Mouse (Mus musculus): Measurements from ENCODE around the gene Memo1.
"Not testable (repeated sequence)": the region's sequence is repeated elsewhere in the genome, so short reads cannot be mapped to it uniquely, and the experiment has no call there.

Memo1 gene

GRCm38 (mm10) chr17:74295026-74295970 is at the start of gene Memo1:
TSS of gene Memo1 (minus strand) at chr17:74295521.
- in situ Hi-C loops (cut with MboI, MseI), result loop anchor here (25.0 kb wide), 1 partner anchor 1267 kb away; the partner anchor contains the start of gene Fam98a

- in situ Hi-C loops (cut with MboI, MseI), result no loop called here
These were observed 45.8 kb upstream of the Memo1 start for GRCm38 (mm10) chr17:74341151-74341550.

GRCm38 (mm10) chr17:74338937-74339804 is 43.9 kb upstream of the Memo1 start, which contains the start of gene Spast:
TSS of gene Spast (plus strand) at chr17:74338987.
- in situ Hi-C loops (cut with MboI, MseI), result no loop called here

- in situ Hi-C loops (cut with MboI, MseI), result no loop called here
These were observed 43.1 kb upstream of the Memo1 start for GRCm38 (mm10) chr17:74338225-74338931.

GRCm38 (mm10) chr17:74331049-74331676 is 35.8 kb upstream of the Memo1 start:
- in situ Hi-C loops (cut with MboI, MseI), result loop anchor here (5.0 kb wide), 1 partner anchor 76 kb away; no protein-coding TSS in a partner anchor

DNA sequence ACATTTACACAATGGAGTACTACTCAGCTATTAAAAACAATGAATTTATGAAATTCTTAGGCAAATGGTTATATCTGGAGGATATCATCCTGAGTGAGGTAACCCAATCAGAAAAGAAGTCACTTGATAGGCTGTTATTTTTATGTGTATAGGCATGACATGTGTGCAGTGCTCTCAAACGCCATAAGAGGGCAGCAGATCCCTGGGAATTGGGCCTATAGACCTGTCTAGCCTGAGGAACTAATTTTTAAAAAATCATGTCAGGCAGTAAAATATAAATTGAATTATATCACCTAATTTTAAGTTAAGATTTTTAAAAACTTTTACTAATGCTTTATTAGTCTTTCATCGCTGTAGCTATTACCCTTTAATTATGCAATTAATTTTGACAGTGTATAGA is 32.8 kb upstream of the Memo1 start:
- in situ Hi-C loops (cut with MboI, MseI), result not testable (repeated sequence)

DNA sequence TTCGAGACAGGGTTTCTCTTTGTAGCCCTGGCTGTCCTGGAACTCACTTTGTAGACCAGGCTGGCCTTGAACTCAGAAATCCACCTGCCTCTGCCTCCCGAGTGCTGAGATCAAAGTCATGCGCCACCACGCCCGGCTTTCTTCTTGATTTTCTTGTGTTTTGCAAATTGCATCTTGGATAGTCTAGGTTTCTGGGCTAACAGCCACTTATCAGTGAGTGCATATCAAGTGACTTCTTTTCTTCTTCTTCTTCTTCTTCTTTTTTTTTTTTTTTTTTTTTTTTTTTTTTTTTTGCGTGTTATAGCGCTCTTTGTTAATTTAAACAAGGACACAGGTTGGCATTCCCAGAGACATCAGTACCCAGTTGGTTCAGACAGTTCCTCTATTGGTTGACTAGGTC is 31.9 kb upstream of the Memo1 start:
- in situ Hi-C loops (cut with MboI, MseI), result not testable (repeated sequence)

GRCm38 (mm10) chr17:74323844-74324243 is 28.5 kb upstream of the Memo1 start, which contains the start of gene Dpy30:
TSS of gene Dpy30 (minus strand) at chr17:74323944.
- in situ Hi-C loops (cut with MboI, MseI), result no loop called here

DNA sequence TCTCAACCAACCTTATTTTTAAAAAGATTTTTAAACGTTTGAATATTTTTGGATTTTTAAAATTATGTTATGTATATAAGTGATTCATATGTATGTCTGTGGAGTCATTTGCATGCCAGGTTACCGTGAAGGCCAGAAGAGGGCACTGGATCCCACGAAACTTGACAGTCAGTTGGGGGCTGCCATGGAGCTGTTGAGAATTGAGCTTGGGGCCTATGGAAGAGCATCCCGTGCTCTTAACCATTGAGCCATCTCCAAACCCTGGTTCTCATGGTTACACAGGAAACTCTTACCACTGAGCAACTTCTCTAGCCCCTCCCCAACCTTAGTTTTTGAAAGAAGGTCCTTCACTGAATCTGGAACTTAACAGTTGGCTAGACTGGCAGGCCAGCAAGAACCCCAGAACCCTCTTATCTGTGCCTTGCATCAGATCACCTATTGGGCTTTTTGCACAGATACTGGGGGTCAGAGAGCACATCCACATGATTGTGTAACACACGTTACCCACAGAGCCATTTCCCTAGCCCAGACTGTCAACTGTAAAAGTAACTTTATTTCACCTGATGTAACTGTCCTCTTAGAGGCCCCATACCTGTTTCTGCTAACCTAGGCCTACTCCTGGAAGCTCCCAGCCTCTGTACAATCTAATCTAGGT is 27.2 kb upstream of the Memo1 start:
- in situ Hi-C loops (cut with MboI, MseI), result no loop called here

DNA sequence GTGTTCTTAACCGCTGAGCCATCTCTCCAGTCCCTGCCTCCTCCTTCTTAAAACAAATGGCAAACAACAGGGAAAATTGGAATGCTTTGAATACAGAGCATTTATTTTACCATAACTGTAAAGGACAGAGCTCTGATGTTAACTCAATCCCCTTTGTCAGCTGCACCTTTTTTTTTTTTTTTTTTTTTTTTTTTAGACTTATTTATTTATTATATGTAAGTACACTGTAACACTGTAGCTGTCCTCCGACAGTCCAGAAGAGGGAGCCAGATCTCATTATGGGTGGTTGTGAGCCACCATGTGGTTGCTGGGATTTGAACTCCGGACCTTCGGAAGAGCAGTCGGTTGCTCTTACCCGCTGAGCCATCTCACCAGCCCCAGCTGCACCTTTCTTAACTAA is 23.4 kb upstream of the Memo1 start:
- in situ Hi-C loops (cut with MboI, MseI), result no loop called here

GRCm38 (mm10) chr17:74316309-74316863 is 21.1 kb upstream of the Memo1 start:
- in situ Hi-C loops (cut with MboI, MseI), result no loop called here

DNA sequence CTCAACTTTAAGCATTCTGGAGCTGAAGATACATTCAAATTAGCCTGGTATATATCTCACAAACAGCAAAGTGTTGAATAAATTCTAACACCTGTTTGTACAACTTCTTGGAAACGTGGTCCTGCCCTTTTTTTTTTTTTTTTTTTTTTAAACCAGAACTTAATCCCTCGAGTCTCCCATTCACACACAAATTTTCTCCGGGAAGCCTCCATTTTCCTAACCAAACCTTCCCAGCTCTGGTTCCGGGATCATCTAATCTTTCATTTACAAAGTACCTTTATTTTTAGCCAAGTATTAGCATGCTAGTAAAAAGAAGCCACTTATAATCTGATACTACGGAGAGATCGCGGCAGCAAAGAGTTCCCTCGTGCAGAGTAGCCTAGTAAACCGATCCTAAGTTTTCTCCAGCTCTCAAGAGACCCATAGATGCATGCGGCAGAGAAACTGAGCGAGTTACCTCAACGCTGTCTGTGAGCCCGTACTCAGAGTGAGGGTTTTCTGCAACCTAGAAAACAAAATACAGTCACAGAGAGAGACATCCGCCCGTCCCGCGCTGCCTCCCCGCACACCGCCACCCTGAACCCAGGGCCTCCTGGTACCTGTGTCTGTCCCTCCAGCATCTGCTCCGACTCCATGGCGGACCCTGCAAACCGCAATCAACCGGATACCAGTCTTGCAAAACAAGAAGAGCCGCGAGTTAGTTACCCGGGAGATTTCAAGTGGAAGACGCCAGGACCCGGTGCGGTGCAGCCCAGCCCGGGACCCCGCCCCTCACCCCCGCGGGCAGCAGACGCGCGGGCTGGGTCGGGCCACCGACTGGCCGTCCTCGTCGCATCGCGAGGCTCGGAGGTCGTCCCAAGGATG is 20.4 kb upstream of the Memo1 start:
- in situ Hi-C loops (cut with MboI, MseI), result no loop called here

DNA sequence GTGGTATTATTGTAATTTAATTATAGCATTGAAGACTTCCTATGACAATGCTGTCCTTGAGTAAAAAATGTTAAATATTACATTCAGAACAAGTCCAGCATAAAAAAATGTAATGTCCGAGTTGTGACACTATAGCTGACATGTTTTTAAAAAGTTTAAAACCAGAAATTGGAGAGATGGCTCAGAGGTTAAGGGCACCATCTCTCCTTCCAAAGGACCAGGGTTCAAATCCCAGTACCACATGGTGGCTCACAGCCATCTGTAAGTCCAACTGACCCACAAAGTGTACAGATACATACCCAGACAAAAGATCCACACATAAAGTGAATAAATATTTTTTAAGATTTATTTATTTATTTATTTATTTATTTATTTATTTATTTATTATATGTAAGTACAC is 10.7 kb upstream of the Memo1 start:
- in situ Hi-C loops (cut with MboI, MseI), result no loop called here

DNA sequence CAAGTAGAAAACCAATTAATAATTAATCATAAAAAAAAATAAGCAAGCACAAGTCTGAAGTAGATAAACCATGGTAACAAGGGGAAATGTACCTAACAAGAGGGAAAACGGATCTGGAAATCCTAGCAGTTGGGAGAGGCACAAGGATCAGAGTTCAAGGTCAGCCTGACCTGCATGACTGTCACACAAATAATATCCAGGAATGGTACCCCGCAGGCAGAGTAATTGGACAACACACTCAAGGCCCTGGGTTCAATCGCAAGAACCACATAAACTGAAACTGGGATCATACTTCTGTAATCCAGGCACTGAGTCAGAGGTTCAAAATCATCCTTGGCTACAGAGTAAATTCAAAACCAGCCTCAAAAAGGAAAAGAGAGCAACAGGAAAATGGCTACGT is 10.3 kb upstream of the Memo1 start:
- in situ Hi-C loops (cut with MboI, MseI), result no loop called here

- in situ Hi-C loops (cut with MboI, MseI), result no loop called here
These were observed 8.7 kb upstream of the Memo1 start for GRCm38 (mm10) chr17:74304060-74304459.

- in situ Hi-C loops (cut with MboI, MseI), result no loop called here
These were observed 4.8 kb upstream of the Memo1 start for GRCm38 (mm10) chr17:74300089-74300488.

DNA sequence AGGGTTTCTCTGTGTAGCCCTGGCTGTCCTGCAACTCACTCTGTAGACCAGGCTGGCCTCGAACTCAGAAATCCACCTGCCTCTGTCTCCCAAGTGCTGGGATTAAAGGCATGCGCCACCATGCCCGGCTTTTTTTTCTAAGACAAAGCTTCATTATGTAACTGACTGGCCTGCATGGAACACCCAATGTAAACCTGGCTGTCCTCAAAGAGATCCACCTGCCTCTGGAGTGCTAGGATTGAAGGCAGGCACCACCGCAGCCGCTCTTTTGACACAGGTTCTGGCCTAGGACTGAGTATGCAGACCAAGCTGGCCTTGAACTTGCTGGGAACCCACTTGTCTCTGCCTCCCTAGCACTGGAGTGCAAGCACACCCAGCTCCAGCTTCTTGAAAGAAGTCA is 1.7 kb upstream of the Memo1 start:
- in situ Hi-C loops (cut with MboI, MseI), result loop anchor here (25.0 kb wide), 1 partner anchor 1265 kb away; the partner anchor contains the start of gene Fam98a

DNA sequence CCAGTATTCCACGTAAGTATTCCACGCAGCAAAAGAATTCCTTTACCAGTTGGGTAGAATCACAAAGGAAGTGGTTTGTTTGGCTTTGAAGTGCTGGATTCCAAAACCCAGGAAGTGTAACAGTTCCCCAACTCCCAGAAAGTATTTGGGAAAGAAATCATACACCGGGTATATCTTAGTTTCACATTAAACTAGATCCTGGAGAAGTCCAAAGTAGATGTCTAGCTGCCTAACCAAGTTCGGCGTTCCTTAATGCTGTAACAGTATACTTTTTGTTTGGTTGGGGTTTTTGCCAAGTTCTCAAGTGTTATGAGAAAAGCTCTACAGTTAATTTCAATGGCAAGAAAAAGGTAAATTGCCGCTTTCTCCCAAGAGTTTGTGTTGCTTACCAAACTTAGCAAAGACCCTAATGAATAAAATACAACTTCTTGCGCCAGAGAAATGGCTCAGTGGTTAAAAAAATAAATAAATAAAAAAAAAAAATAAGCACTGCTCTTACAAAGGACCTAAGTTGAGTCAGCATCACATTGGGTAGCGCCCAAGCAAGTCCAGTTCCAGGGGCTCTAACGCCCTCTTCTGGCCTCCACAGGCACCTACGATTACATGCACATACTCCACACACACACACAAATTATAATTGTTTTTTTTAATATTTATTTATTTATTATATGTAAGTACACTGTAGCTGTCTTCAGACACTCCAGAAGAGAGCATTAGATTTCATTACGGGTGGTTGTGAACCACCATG is 929 bp upstream of the Memo1 start:
- in situ Hi-C loops (cut with MboI, MseI), result loop anchor here (25.0 kb wide), 1 partner anchor 1266 kb away; the partner anchor contains the start of gene Fam98a

All from T-helper 2 cell (primary cell).